Mouse (Mus musculus): Measurements from ENCODE around the gene Mocs3. TPM values are rescaled to one million over a fixed set of nuclear protein-coding genes. Genes with fewer than 3 reads are reported as not detected.
A peak's percentile ranks its signal among the peaks of the same experiment; 100 is the strongest.

The Mocs3 gene
- polyA plus RNA-seq, 2 experiments = 10.6 to 12.2 TPM

DNA sequence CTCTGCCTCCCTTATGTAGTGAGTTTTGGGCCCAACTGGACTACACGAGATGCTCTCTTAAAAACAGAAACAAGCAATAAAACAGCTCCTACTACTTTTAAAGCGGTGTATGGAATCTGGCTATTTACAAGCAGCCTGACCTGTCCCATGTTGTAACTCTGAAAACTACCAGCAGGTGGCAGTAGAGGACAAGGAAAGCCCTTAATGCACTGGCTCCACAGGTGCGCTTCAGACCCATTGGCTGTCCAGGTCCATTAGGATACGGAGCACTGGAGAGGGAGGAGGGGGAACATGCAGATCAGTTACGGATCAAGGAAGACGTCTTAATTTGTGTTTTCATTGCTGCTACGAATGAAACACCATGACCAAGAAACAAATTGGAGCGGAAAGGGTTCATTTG is 19.8 kb downstream of the Mocs3 start:
- no peak overlapping the region for H3K4me3 ChIP-seq (replicated peaks; ENCODE audit: low read length)
- no peak for TF ChIP-seq POLR2A (IDR thresholded peaks at IDR 0.05; ENCODE audit: borderline replicate concordance, extremely low read depth, insufficient read depth, insufficient read length)
- DNase-seq (ENCODE audit: low spot score) (peak; percentile 82), ATAC-seq (ENCODE audit: low FRiP score, low read depth) (peak; percentile 55; the same call in 1 of the 2 replicates)
- H3K27ac ChIP-seq (replicated peaks; ENCODE audit: low read depth, low read length) = no peak overlapping the region
- 17% methylated on average over 8 of the region's 8 CpGs for WGBS
- H3K9me3 ChIP-seq (ENCODE audit: control insufficient read depth, low read length) = no peaks in the 10 kb centered on the region
- no peak overlapping the region for H3K4me2 ChIP-seq (replicated peaks; ENCODE audit: low read depth, low read length, severe bottlenecking)
- H3K9ac ChIP-seq (ENCODE audit: low read depth, low read length, severe bottlenecking) = no peak overlapping the region
- H3K36me3 ChIP-seq (ENCODE audit: control insufficient read depth, insufficient read depth, low read length) = no peaks in the 10 kb centered on the region
- peaks cover 4% of the 10 kb centered on the region; the same call in 1 of the 2 replicates for H3K4me1 ChIP-seq (ENCODE audit: control insufficient read depth, insufficient read depth, low read length)
- no peaks in the 10 kb centered on the region for H3K27me3 ChIP-seq (ENCODE audit: control insufficient read depth, insufficient read depth, low read length)

GRCm38 (mm10) chr2:168252639-168253292 is 22.3 kb downstream of the Mocs3 start:
- Histone ChIP-seq H3K9me3 (ENCODE audit: control insufficient read depth, low read length) (no peaks in the 10 kb centered on the region), H3K4me1 (ENCODE audit: control insufficient read depth, insufficient read depth, low read length) (peaks cover 4% of the 10 kb centered on the region; the same call in 1 of the 2 replicates), H3K4me3 (replicated peaks; ENCODE audit: low read length) (no peak overlapping the region), H3K27ac (replicated peaks; ENCODE audit: low read depth, low read length) (no peak overlapping the region), H3K27me3 (ENCODE audit: control insufficient read depth, insufficient read depth, low read length) (no peaks in the 10 kb centered on the region), H3K36me3 (ENCODE audit: control insufficient read depth, insufficient read depth, low read length) (no peaks in the 10 kb centered on the region), H3K4me2 (replicated peaks; ENCODE audit: low read depth, low read length, severe bottlenecking) (peak overlapping the region; percentile 37), H3K9ac (ENCODE audit: low read depth, low read length, severe bottlenecking) (no peak overlapping the region)
- no peak for TF ChIP-seq POLR2A (IDR thresholded peaks at IDR 0.05; ENCODE audit: borderline replicate concordance, extremely low read depth, insufficient read depth, insufficient read length)
- WGBS = 9% methylated on average over 16 of the region's 16 CpGs
- peak; percentile 63; the same call in 1 of the 2 replicates for ATAC-seq (ENCODE audit: low FRiP score, low read depth)
- DNase-seq (ENCODE audit: low spot score) = peak; percentile 53

DNA sequence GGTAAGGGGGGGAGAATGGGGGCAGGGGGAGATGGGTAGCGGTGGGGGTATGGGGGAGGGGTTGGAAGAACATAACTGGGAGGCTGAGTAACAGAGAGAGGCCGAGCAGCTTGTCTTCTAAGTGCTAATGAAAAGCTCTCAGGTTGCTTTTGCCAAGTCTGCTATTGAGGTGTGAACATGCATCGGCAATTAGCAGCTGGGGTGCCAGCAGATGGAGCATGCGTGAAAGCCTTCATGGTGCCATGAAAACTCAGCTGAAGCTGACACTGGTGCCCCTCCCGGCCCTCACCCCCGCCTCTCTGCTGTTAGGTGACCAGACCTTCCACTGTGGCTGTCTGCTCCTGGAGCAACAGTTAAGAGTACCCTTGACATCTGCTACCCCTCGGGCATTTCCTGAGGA is 23.4 kb downstream of the Mocs3 start:
- no peak overlapping the region for H3K9ac ChIP-seq (ENCODE audit: low read depth, low read length, severe bottlenecking)
- peaks cover 4% of the 10 kb centered on the region; the same call in 1 of the 2 replicates for H3K4me1 ChIP-seq (ENCODE audit: control insufficient read depth, insufficient read depth, low read length)
- 27% methylated on average over 7 of the region's 7 CpGs for WGBS
- H3K27ac ChIP-seq (replicated peaks; ENCODE audit: low read depth, low read length) = no peak overlapping the region
- no peaks in the 10 kb centered on the region for H3K27me3 ChIP-seq (ENCODE audit: control insufficient read depth, insufficient read depth, low read length)
- DNase-seq (ENCODE audit: low spot score) (no peak), ATAC-seq (ENCODE audit: low FRiP score, low read depth) (no peak)
- TF ChIP-seq POLR2A (IDR thresholded peaks at IDR 0.05; ENCODE audit: borderline replicate concordance, extremely low read depth, insufficient read depth, insufficient read length) = no peak
- no peak overlapping the region for H3K4me2 ChIP-seq (replicated peaks; ENCODE audit: low read depth, low read length, severe bottlenecking)
- no peaks in the 10 kb centered on the region for H3K9me3 ChIP-seq (ENCODE audit: control insufficient read depth, low read length)
- H3K36me3 ChIP-seq (ENCODE audit: control insufficient read depth, insufficient read depth, low read length) = no peaks in the 10 kb centered on the region
- no peak overlapping the region for H3K4me3 ChIP-seq (replicated peaks; ENCODE audit: low read length)

DNA sequence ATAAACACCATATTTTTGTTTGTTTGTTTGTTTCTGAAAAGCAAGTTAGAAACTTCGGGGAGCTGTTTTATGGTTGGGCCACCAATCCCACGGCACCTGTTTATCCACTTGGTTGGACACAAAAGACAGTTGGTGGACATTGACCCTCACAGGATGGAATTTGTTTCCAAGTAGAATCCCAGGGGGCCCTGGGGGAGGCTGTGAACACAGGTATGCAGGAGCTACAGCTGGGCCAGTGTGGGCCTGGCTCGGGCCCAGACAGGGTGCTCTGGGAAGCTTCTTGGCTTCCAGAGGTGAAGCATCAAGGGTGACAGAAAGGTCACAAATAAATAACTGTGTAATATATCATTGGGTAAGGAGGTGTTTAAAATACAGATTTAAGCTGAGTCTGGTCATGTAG is 26.1 kb downstream of the Mocs3 start:
- no peak for TF ChIP-seq POLR2A (IDR thresholded peaks at IDR 0.05; ENCODE audit: borderline replicate concordance, extremely low read depth, insufficient read depth, insufficient read length)
- peaks cover 4% of the 10 kb centered on the region; the same call in 1 of the 2 replicates for H3K4me1 ChIP-seq (ENCODE audit: control insufficient read depth, insufficient read depth, low read length)
- no peak overlapping the region for H3K9ac ChIP-seq (ENCODE audit: low read depth, low read length, severe bottlenecking)
- no peak overlapping the region for H3K4me2 ChIP-seq (replicated peaks; ENCODE audit: low read depth, low read length, severe bottlenecking)
- no peak overlapping the region for H3K27ac ChIP-seq (replicated peaks; ENCODE audit: low read depth, low read length)
- no peaks in the 10 kb centered on the region for H3K27me3 ChIP-seq (ENCODE audit: control insufficient read depth, insufficient read depth, low read length)
- H3K36me3 ChIP-seq (ENCODE audit: control insufficient read depth, insufficient read depth, low read length) = no peaks in the 10 kb centered on the region
- 69% methylated on average over 3 of the region's 3 CpGs for WGBS
- H3K4me3 ChIP-seq (replicated peaks; ENCODE audit: low read length) = no peak overlapping the region
- DNase-seq (ENCODE audit: low spot score) (no peak), ATAC-seq (ENCODE audit: low FRiP score, low read depth) (no peak)
- H3K9me3 ChIP-seq (ENCODE audit: control insufficient read depth, low read length) = no peaks in the 10 kb centered on the region

DNA sequence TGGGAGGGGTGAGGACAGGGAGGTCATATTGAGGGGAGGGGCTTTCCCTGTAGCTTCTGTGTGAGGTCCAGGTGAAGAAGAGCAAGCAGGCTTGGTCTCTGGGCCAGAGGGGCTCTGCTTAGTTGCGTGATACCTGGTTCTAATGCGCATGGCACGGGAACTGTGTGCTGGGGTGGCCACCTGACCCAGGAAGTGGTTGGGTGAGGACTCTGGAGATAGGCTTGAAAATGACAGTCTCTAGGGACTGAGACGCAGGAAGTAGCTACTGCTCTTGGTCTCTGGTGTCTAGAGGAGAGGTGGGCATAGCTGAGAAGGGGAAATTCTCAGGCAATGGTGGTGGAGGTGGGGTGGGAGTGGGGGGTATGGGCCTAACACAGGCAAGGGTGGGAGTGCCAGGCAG is 26.8 kb downstream of the Mocs3 start:
- peaks cover 4% of the 10 kb centered on the region; the same call in 1 of the 2 replicates for H3K4me1 ChIP-seq (ENCODE audit: control insufficient read depth, insufficient read depth, low read length)
- H3K9me3 ChIP-seq (ENCODE audit: control insufficient read depth, low read length) = no peaks in the 10 kb centered on the region
- DNase-seq (ENCODE audit: low spot score) (no peak), ATAC-seq (ENCODE audit: low FRiP score, low read depth) (no peak)
- no peaks in the 10 kb centered on the region for H3K27me3 ChIP-seq (ENCODE audit: control insufficient read depth, insufficient read depth, low read length)
- no peak overlapping the region for H3K4me3 ChIP-seq (replicated peaks; ENCODE audit: low read length)
- no peak overlapping the region for H3K4me2 ChIP-seq (replicated peaks; ENCODE audit: low read depth, low read length, severe bottlenecking)
- TF ChIP-seq POLR2A (IDR thresholded peaks at IDR 0.05; ENCODE audit: borderline replicate concordance, extremely low read depth, insufficient read depth, insufficient read length) = no peak
- 83% methylated on average over 4 of the region's 4 CpGs for WGBS
- H3K27ac ChIP-seq (replicated peaks; ENCODE audit: low read depth, low read length) = no peak overlapping the region
- H3K9ac ChIP-seq (ENCODE audit: low read depth, low read length, severe bottlenecking) = no peak overlapping the region
- no peaks in the 10 kb centered on the region for H3K36me3 ChIP-seq (ENCODE audit: control insufficient read depth, insufficient read depth, low read length)

Measured in limb, embryonic 14.5 days (tissue).